Mouse (Mus musculus) olfactory bulb, adult 2 months (tissue): ENCODE measurements around the gene Nes.
A peak's percentile ranks its signal among the peaks of the same experiment; 100 is the strongest.

Experiments
- CTCF ChIP-seq: fragments of 200-500 bp; IDR thresholded peaks from 2 replicates; pipeline ENCODE4 v1.5.1; 2012; ENCODE audit warnings: low read depth, mild to moderate bottlenecking, low read length, moderate library complexity; ENCODE audit not compliant: insufficient read depth
- POLR2A ChIP-seq: fragments of 200-500 bp; IDR thresholded peaks from 2 replicates; pipeline ENCODE4 v1.6.1; 2012; ENCODE audit warnings: mild to moderate bottlenecking, low read depth, low read length, moderate library complexity; ENCODE audit not compliant: insufficient read depth

DNA sequence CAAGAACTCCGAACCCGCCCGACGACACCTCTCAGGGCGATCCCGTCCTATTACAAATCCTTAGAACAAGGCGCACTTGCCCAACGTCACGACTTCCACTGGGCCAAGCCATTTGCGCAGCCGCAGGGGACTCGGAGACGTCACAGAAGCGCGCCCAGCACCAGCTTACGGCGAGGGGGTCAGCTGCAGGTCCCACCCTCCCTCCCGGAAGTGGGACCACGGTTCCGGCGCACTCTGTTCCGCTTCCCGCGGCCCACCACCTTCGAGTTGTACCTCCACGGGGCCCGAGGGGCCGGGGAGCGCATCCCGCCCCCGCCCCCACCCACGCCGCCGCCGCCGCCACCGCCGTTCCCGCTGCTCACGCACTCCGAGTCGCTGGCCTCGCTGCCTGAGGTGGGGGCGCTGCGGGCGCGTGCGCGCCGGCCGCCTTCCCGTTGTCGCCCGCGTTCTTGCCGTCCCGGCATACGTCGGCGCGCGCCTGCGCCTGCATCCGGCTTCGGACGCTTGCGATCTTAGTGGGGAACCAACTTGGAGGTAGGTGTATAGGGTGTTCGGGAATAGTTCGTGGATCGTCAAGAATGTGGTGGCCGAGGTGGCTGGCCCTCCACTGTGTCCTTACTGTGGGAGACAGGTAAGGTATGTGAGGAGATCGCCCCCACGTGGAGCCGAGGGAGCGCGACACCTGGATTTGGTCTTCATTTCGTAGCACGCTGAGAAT lies 40.6 kb upstream of the Nes start, which contains the start of the genes Isg20l2 and Rrnad1:
- TF ChIP-seq POLR2A (peak; percentile 50), CTCF (peak; percentile 86)
